Mouse (Mus musculus): ENCODE data around the gene Pcnx2. TPM values are rescaled to one million over a fixed set of nuclear protein-coding genes. Genes with fewer than 3 reads are reported as not detected.

Gene Pcnx2
- total and polyA plus RNA-seq, 3 experiments = not detected

GRCm38 (mm10) chr8:125795341-125795740, 102.8 kb downstream of the Pcnx2 start:
- Histone ChIP-seq H3K4me2 (ENCODE audit: insufficient read depth, low read depth, poor library complexity, severe bottlenecking) (no peak overlapping the region), H3K27ac (ENCODE audit: insufficient read depth, low read depth) (no peak overlapping the region), H3K4me3 (replicated peaks in 1 of 3; ENCODE audit: low read depth in 2 of 3, low read length in 2 of 3, poor library complexity in 1 of 3) (no peak overlapping the region), H3K9me3 (replicated peaks; ENCODE audit: low read length) (peaks cover 3% of the 10 kb centered on the region), H3K79me2 (replicated peaks; ENCODE audit: control insufficient read depth, extremely low read depth, insufficient read depth, poor library complexity, severe bottlenecking) (no peaks in the 10 kb centered on the region), H3K4me1 (ENCODE audit: control insufficient read depth in 1 of 2, insufficient read depth in 2 of 2) (no peaks in the 10 kb centered on the region), H3K27me3 (replicated peaks) (peaks cover 16% of the 10 kb centered on the region), H3K36me3 (replicated peaks in 1 of 2; ENCODE audit: control insufficient read depth in 1 of 2, insufficient read depth in 1 of 2, low read length in 1 of 2) (no peaks in the 10 kb centered on the region), H3K9ac (ENCODE audit: insufficient read depth, low read depth) (no peak overlapping the region)
- TF ChIP-seq MYC (IDR thresholded peaks at IDR 0.05; ENCODE audit: low read depth, low read length) (no peak), RCOR1 (conservative IDR thresholded peaks at IDR 0.05; ENCODE audit: low read depth, low read length) (no peak), JUND (conservative IDR thresholded peaks at IDR 0.05; ENCODE audit: low read depth, low read length) (no peak), UBTF (IDR thresholded peaks at IDR 0.05; ENCODE audit: low read depth, low read length) (no peak), NRF1 (IDR thresholded peaks at IDR 0.05; ENCODE audit: low read depth, low read length) (no peak), JUN (IDR thresholded peaks at IDR 0.05; ENCODE audit: insufficient read depth, low read depth, low read length) (no peak), ZKSCAN1 (IDR thresholded peaks at IDR 0.05; ENCODE audit: borderline replicate concordance, low read depth, low read length) (no peak), RAD21 (IDR thresholded peaks at IDR 0.05; ENCODE audit: low read depth, low read length) (no peak), POLR2AphosphoS2 (IDR thresholded peaks at IDR 0.05; ENCODE audit: low read depth, low read length) (no peak), PAX5 (IDR thresholded peaks at IDR 0.05; ENCODE audit: low read length) (no peak), TCF12 (IDR thresholded peaks at IDR 0.05; ENCODE audit: low read depth, low read length) (no peak), ZC3H11A (IDR thresholded peaks at IDR 0.05; ENCODE audit: low read depth, low read length) (no peak), ZMIZ1 (IDR thresholded peaks at IDR 0.05; ENCODE audit: low read depth, low read length) (no peak), ELF1 (IDR thresholded peaks at IDR 0.05; ENCODE audit: low read depth, low read length) (no peak), ZNF384 (IDR thresholded peaks at IDR 0.05; ENCODE audit: low read depth, low read length) (no peak), ETS1 (conservative IDR thresholded peaks at IDR 0.05; ENCODE audit: low read depth, low read length) (no peak), SMC3 (IDR thresholded peaks at IDR 0.05; ENCODE audit: low read depth, low read length) (no peak), TBP (conservative IDR thresholded peaks at IDR 0.05; ENCODE audit: low read depth, low read length) (no peak), E2F4 (IDR thresholded peaks at IDR 0.05; ENCODE audit: insufficient replicate concordance, low read depth, low read length) (no peak), NELFE (IDR thresholded peaks at IDR 0.05; ENCODE audit: low read depth, low read length) (no peak)
- in situ Hi-C loops (cut with MboI; ENCODE audit: low pct_ligation_motif_present, low pct_unique_long_range_greater_than_20kb, low sequenced_read_pairs) (no loop called here), dilution Hi-C loops (cut with MboI; ENCODE audit: extremely low pct_ligation_motif_present, extremely low pct_unique_long_range_greater_than_20kb, low sequenced_read_pairs) (no loop called here)
- no peak for DNase-seq (ENCODE audit: extremely low read depth)

- Histone ChIP-seq H3K27ac (ENCODE audit: insufficient read depth, low read depth) (no peak overlapping the region), H3K4me2 (ENCODE audit: insufficient read depth, low read depth, poor library complexity, severe bottlenecking) (no peak overlapping the region), H3K9me3 (replicated peaks; ENCODE audit: low read length) (peaks cover 3% of the 10 kb centered on the region), H3K9ac (ENCODE audit: insufficient read depth, low read depth) (no peak overlapping the region), H3K36me3 (replicated peaks in 1 of 2; ENCODE audit: control insufficient read depth in 1 of 2, insufficient read depth in 1 of 2, low read length in 1 of 2) (no peaks in the 10 kb centered on the region), H3K4me1 (ENCODE audit: control insufficient read depth in 1 of 2, insufficient read depth in 2 of 2) (peaks cover 0 to 3% of the 10 kb centered on the region in 2 experiments; a peak in 1 of 4 replicates), H3K4me3 (replicated peaks in 1 of 3; ENCODE audit: low read depth in 2 of 3, low read length in 2 of 3, poor library complexity in 1 of 3) (no peak overlapping the region), H3K79me2 (replicated peaks; ENCODE audit: control insufficient read depth, extremely low read depth, insufficient read depth, poor library complexity, severe bottlenecking) (no peaks in the 10 kb centered on the region), H3K27me3 (replicated peaks) (peaks cover 11% of the 10 kb centered on the region)
- no peak for TF ChIP-seq SMC3 (IDR thresholded peaks at IDR 0.05; ENCODE audit: low read depth, low read length)
- no peak for TF ChIP-seq ZC3H11A (IDR thresholded peaks at IDR 0.05; ENCODE audit: low read depth, low read length)
- TF ChIP-seq MYC (IDR thresholded peaks at IDR 0.05; ENCODE audit: low read depth, low read length) = no peak
- DNase-seq (ENCODE audit: extremely low read depth) = no peak
- dilution Hi-C loops (cut with MboI; ENCODE audit: extremely low pct_ligation_motif_present, extremely low pct_unique_long_range_greater_than_20kb, low sequenced_read_pairs) (no loop called here), in situ Hi-C loops (cut with MboI; ENCODE audit: low pct_ligation_motif_present, low pct_unique_long_range_greater_than_20kb, low sequenced_read_pairs) (no loop called here)
Observed at GRCm38 (mm10) chr8:125792816-125793455, 105.2 kb downstream of the Pcnx2 start.
